Mouse (Mus musculus) G1E-ER4 (cell line): ENCODE data around the gene Bco2. TPM values are rescaled to one million over a fixed set of nuclear protein-coding genes. Genes with fewer than 3 reads are reported as not detected.

Experiments used
- GATA1 ChIP-seq: IDR thresholded peaks from one replicate; pipeline ENCODE4 v1.8.0; 2012; ENCODE audit warnings: low read length, inconsistent platforms
- polyA plus RNA-seq: library from polyadenylated mRNA; stranded (reverse); fragments of >175 nt; gene quantifications from 2 replicates; pipeline ENCODE4 v1.2.3, GENCODE M21; 2012

Gene Bco2
- polyA plus RNA-seq: not detected in 2 replicates

GRCm38 (mm10) chr9:50555094-50555446 is at the start of gene Bco2:
TSS of gene Bco2 (minus strand) at chr9:50555181.
- no peak for TF ChIP-seq GATA1

- TF ChIP-seq GATA1: no peak
Observed at GRCm38 (mm10) chr9:50604338-50604737, 49.4 kb upstream of the Bco2 start.

GRCm38 (mm10) chr9:50603998-50604324 is 49.0 kb upstream of the Bco2 start:
- no peak for TF ChIP-seq GATA1

- TF ChIP-seq GATA1: no peak
Observed at GRCm38 (mm10) chr9:50603189-50603997, 48.4 kb upstream of the Bco2 start, which contains the start of the genes Sdhd and Timm8b. TSS of gene Sdhd (minus strand) at chr9:50603812. TSS of gene Timm8b (plus strand) at chr9:50603910.

- no peak for TF ChIP-seq GATA1
Observed at GRCm38 (mm10) chr9:50602055-50602845, 47.3 kb upstream of the Bco2 start.

GRCm38 (mm10) chr9:50601536-50601935 is 46.6 kb upstream of the Bco2 start:
- no peak for TF ChIP-seq GATA1

GRCm38 (mm10) chr9:50596973-50597372 is 42.0 kb upstream of the Bco2 start:
- no peak for TF ChIP-seq GATA1

GRCm38 (mm10) chr9:50594794-50595417 is 39.9 kb upstream of the Bco2 start:
- no peak for TF ChIP-seq GATA1

GRCm38 (mm10) chr9:50593544-50593943 is 38.6 kb upstream of the Bco2 start:
- TF ChIP-seq GATA1: no peak

GRCm38 (mm10) chr9:50592955-50593354 is 38.0 kb upstream of the Bco2 start:
- TF ChIP-seq GATA1: no peak

GRCm38 (mm10) chr9:50590856-50591518 is 36.0 kb upstream of the Bco2 start:
- TF ChIP-seq GATA1: no peak

- TF ChIP-seq GATA1: no peak
Observed at GRCm38 (mm10) chr9:50586955-50587354, 32.0 kb upstream of the Bco2 start.

GRCm38 (mm10) chr9:50585145-50585818 is 30.3 kb upstream of the Bco2 start:
- TF ChIP-seq GATA1: no peak

GRCm38 (mm10) chr9:50580370-50580769 is 25.4 kb upstream of the Bco2 start:
- no peak for TF ChIP-seq GATA1
